Comparison of ENCODE assay signal across 39 mouse cellular contexts in genomic region chr17:56855421-56855820, GRCm38 (mm10). TPM values are rescaled to one million over a fixed set of nuclear protein-coding genes. Genes with fewer than 3 reads are reported as not detected.
"Had no signal": no experiment of that assay in that cellular context is flagged by ENCODE, and none has a peak within 500 bp of the region (broad histone marks: within the 10 kb centered on the region; RNA-seq: fewer than 3 reads in every experiment).

No protein-coding gene starts in this region.

- H3K36me3 ChIP-seq: heart, embryonic 10.5 days; heart, embryonic 12.5 days; hindbrain, embryonic 13.5 days; hindbrain, embryonic 15.5 days; limb, embryonic 10.5 days; limb, embryonic 12.5 days; liver, embryonic 13.5 days; liver, embryonic 15.5 days had no signal

- H3K4me1 ChIP-seq: hindbrain, embryonic 13.5 days; hindbrain, embryonic 15.5 days; limb, embryonic 10.5 days; limb, embryonic 12.5 days; liver, embryonic 15.5 days had no signal

- H3K9me3 ChIP-seq: heart, embryonic 10.5 days; heart, embryonic 12.5 days; hindbrain, embryonic 13.5 days; hindbrain, embryonic 15.5 days; limb, embryonic 10.5 days; limb, embryonic 12.5 days; liver, embryonic 13.5 days; liver, embryonic 15.5 days had no signal

- H3K4me3 ChIP-seq: heart, embryonic 10.5 days; heart, embryonic 12.5 days; hindbrain, embryonic 13.5 days; hindbrain, embryonic 15.5 days; layer of hippocampus, adult 2 months; left cerebral cortex, adult 2 months; limb, embryonic 10.5 days; limb, embryonic 12.5 days; liver, embryonic 13.5 days; liver, embryonic 15.5 days had no signal

- H3K27ac ChIP-seq: heart, embryonic 10.5 days; hindbrain, embryonic 13.5 days; hindbrain, embryonic 15.5 days; hindbrain, postnatal 0 days; layer of hippocampus, adult 2 months; left cerebral cortex, adult 2 months; limb, embryonic 10.5 days; limb, embryonic 12.5 days; liver, embryonic 13.5 days; liver, embryonic 15.5 days had no signal

- ATAC-seq: hindbrain, postnatal 0 days; intestine, embryonic 16.5 days had no signal

- DNase-seq: gastrocnemius, postnatal 14 days; gastrocnemius, postnatal 36 days; heart, adult 18-20 months; heart, postnatal 10 days; heart, postnatal 4 days; kidney, adult 18-20 months; kidney, adult 8-10 months; kidney, postnatal 10 days; kidney, postnatal 25 days; kidney, postnatal 4 days; liver; liver, embryonic 13.5 days had no signal

- H3K9ac ChIP-seq: heart, embryonic 12.5 days; hindbrain, embryonic 13.5 days; hindbrain, embryonic 15.5 days; limb, embryonic 12.5 days; liver, embryonic 13.5 days; liver, embryonic 15.5 days had no signal

- H3K27me3 ChIP-seq: heart, embryonic 12.5 days; hindbrain, embryonic 15.5 days; limb, embryonic 12.5 days; liver, embryonic 13.5 days; liver, embryonic 15.5 days had no signal

RNA-seq across cellular contexts. Expression of gene Acsbg2, which starts 18.8 kb away (rescaled TPM):
- total RNA-seq: gastrocnemius, adult 18-20 months; gastrocnemius, adult 8-10 months; gastrocnemius, postnatal 14 days; gastrocnemius, postnatal 36 days; heart, adult 18-20 months; heart, adult 8-10 months; heart, postnatal 10 days; heart, postnatal 25 days; heart, postnatal 4 days; hindbrain, postnatal 0 days; layer of hippocampus, adult 2 months; layer of hippocampus, postnatal 10 days; layer of hippocampus, postnatal 25 days; left cerebral cortex, adult 2 months; left cerebral cortex, postnatal 14 days; left cerebral cortex, postnatal 36 days had no signal
- polyA plus RNA-seq: heart, embryonic 10.5 days; heart, embryonic 12.5 days; heart, embryonic 14.5 days; heart, embryonic 16.5 days; hindbrain, embryonic 11.5 days; hindbrain, embryonic 15.5 days; hindbrain, postnatal 0 days; intestine, embryonic 14.5 days; intestine, embryonic 16.5 days; kidney, embryonic 14.5 days; kidney, embryonic 16.5 days; limb, embryonic 10.5 days; limb, embryonic 12.5 days; limb, embryonic 14.5 days; liver, embryonic 11.5 days; liver, embryonic 13.5 days; liver, embryonic 15.5 days had no signal

RNA-seq across cellular contexts. Expression of gene 1700061G19Rik, which starts 19.9 kb away (rescaled TPM):
- total RNA-seq: gastrocnemius, adult 18-20 months; gastrocnemius, adult 8-10 months; gastrocnemius, postnatal 14 days; gastrocnemius, postnatal 36 days; heart, adult 18-20 months; heart, adult 8-10 months; heart, postnatal 25 days; hindbrain, postnatal 0 days; left cerebral cortex, adult 2 months had no signal
